In the genomic region with DNA sequence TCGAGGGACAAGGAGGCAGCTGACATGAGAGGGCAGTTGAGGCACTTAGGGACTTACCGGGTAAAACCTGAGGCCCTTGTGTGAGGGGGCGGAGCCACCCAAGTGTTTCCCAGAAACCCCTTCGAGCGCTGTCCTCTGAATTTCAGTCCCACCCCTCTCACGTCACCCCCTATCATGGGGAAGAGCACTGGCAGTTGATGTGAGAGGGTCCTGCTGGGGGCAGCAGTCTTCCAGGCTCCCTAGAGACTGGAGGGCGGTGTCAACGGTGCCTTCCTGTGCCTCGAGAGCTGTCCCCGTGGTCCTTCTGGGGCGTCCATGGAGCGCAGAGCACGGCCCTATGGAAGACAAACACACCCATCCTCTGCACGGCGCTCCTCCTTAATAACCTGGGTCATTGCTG, we compare ENCODE assay signal across 8 mouse cellular contexts. TPM values are rescaled to one million over a fixed set of nuclear protein-coding genes. Genes with fewer than 3 reads are reported as not detected.
DNase-seq lines count a peak whose midpoint lies in the region; ATAC-seq and TF ChIP-seq lines count a peak whose summit lies in the region.
"Had no signal": no experiment of that assay in that cellular context is flagged by ENCODE, and none has a peak within 500 bp of the region (broad histone marks: within the 10 kb centered on the region; RNA-seq: fewer than 3 reads in every experiment).

No protein-coding gene starts in this region.

- peaks cover 57% of the 10 kb centered on the region for H3K4me1 ChIP-seq in E14TG2a.4 (replicated peaks; ENCODE audit: low read depth, low read length)
- peaks cover 55% of the 10 kb centered on the region for H3K4me1 ChIP-seq in embryonic facial prominence, embryonic 15.5 days
- H3K4me1 ChIP-seq in intestine, postnatal 0 days (replicated peaks; ENCODE audit: control insufficient read depth, insufficient read depth, low read length): peaks cover 29% of the 10 kb centered on the region

- no peaks in the 10 kb centered on the region for H3K9me3 ChIP-seq in E14TG2a.4 (ENCODE audit: low read length)
- H3K9me3 ChIP-seq in embryonic facial prominence, embryonic 15.5 days (replicated peaks): no peaks in the 10 kb centered on the region
- no peaks in the 10 kb centered on the region for H3K9me3 ChIP-seq in intestine, postnatal 0 days (ENCODE audit: control insufficient read depth)

- H3K4me3 ChIP-seq in E14TG2a.4 (replicated peaks; ENCODE audit: low read length): peak overlapping the region; percentile 73
- peak overlapping the region; percentile 49 for H3K4me3 ChIP-seq in embryonic facial prominence, embryonic 15.5 days (replicated peaks)
- peak overlapping the region; percentile 26 for H3K4me3 ChIP-seq in intestine, postnatal 0 days (ENCODE audit: low read depth, low read length)

- H3K27me3 ChIP-seq in E14TG2a.4 (ENCODE audit: insufficient read depth, low read length): peaks cover 88% of the 10 kb centered on the region
- peaks cover 45% of the 10 kb centered on the region for H3K27me3 ChIP-seq in embryonic facial prominence, embryonic 15.5 days
- peaks cover 25% of the 10 kb centered on the region for H3K27me3 ChIP-seq in intestine, postnatal 0 days (replicated peaks; ENCODE audit: control insufficient read depth, insufficient read depth, low read length)

- peak overlapping the region; percentile 4; the same call in 1 of the 2 replicates for H3K27ac ChIP-seq in embryonic facial prominence, embryonic 15.5 days (replicated peaks)
- H3K27ac ChIP-seq in intestine, postnatal 0 days (ENCODE audit: low read depth, low read length): no peak overlapping the region

- H3K36me3 ChIP-seq in E14TG2a.4 (ENCODE audit: insufficient read depth, low read length): no peaks in the 10 kb centered on the region
- H3K36me3 ChIP-seq in embryonic facial prominence, embryonic 15.5 days: no peaks in the 10 kb centered on the region
- H3K36me3 ChIP-seq in intestine, postnatal 0 days (ENCODE audit: control insufficient read depth, insufficient read depth): no peaks in the 10 kb centered on the region

- ATAC-seq in embryonic facial prominence, embryonic 15.5 days (ENCODE audit: insufficient number of reproducible peaks, low FRiP score, low TSS enrichment, low read depth): peak; percentile 26; the same call in 1 of the 2 replicates
- no peak for ATAC-seq in intestine, postnatal 0 days
- ATAC-seq in megakaryocyte-erythroid progenitor cell, adult 5-6 weeks (replicated peaks; ENCODE audit: low FRiP score, low TSS enrichment, poor library complexity, severe bottlenecking): peak; percentile 48

- no peak overlapping the region for H3K9ac ChIP-seq in embryonic facial prominence, embryonic 15.5 days
- 0 out of 2 replicates have a peak overlapping the region, but pooled peaks have one; percentile 7 for H3K9ac ChIP-seq in intestine, postnatal 0 days (ENCODE audit: low read depth, low read length)

- TF ChIP-seq CTCF in E14TG2a.4 (conservative IDR thresholded peaks at IDR 0.05; ENCODE audit: low read length): no peak
- peak; percentile 16; the same call in 1 of the 2 replicates for TF ChIP-seq CTCF in intestine, postnatal 0 days (IDR thresholded peaks at IDR 0.05; ENCODE audit: low read depth)

- under 1% methylated on average over 15 of the region's 15 CpGs for WGBS in embryonic facial prominence, embryonic 15.5 days
- 1% methylated on average over 15 of the region's 15 CpGs for WGBS in intestine, postnatal 0 days

- DNase-seq in CD4-positive helper T cell, adult 2 months (ENCODE audit: low read depth, low spot score): peak; percentile 66
- peak; percentile 35 for DNase-seq in thymus, postnatal 25 days
- no peak for DNase-seq in layer of hippocampus, postnatal 36 days

- peak overlapping the region; percentile 88 for H3K4me2 ChIP-seq in embryonic facial prominence, embryonic 15.5 days (replicated peaks)
- peak overlapping the region; percentile 70 for H3K4me2 ChIP-seq in intestine, postnatal 0 days (replicated peaks; ENCODE audit: low read depth)

RNA-seq across cellular contexts. Expression of a gene that starts 12.4 kb away (rescaled TPM):
- polyA plus RNA-seq in embryonic facial prominence, embryonic 15.5 days (2015; fragmentation: Nextera tagmentation; extraction: Ambion mirVana): 0.38 and 0.61 TPM in 2 replicates
- polyA plus RNA-seq in intestine, postnatal 0 days (2015; fragmentation: Nextera tagmentation; extraction: Ambion mirVana): 0.17 and 0.24 TPM in 2 replicates
- not detected in 2 replicates for total RNA-seq in megakaryocyte-erythroid progenitor cell, adult 5-6 weeks (2014; fragmentation: Nextera tagmentation)
- total RNA-seq in megakaryocyte-erythroid progenitor cell, adult 5-6 weeks (2017): not detected in 2 replicates
- 100 to 1,000 TPM; 296 to 327 TPM for total RNA-seq in layer of hippocampus, postnatal 36 days (2021)

RNA-seq across cellular contexts. Expression of a gene that starts 16.8 kb away (rescaled TPM):
- polyA plus RNA-seq in embryonic facial prominence, embryonic 15.5 days (2015; fragmentation: Nextera tagmentation; extraction: Ambion mirVana): 41.9 and 57.3 TPM in 2 replicates
- 9.2 and 9.5 TPM in 2 replicates for polyA plus RNA-seq in intestine, postnatal 0 days (2015; fragmentation: Nextera tagmentation; extraction: Ambion mirVana)
- not detected in 2 replicates for total RNA-seq in megakaryocyte-erythroid progenitor cell, adult 5-6 weeks (2014; fragmentation: Nextera tagmentation)
- total RNA-seq in megakaryocyte-erythroid progenitor cell, adult 5-6 weeks (2017): 0.84 TPM in 1 of 2 replicates, not detected in the other
- total RNA-seq in layer of hippocampus, postnatal 36 days (2021): 1 to 10 TPM; 4.0 to 5.4 TPM

RNA-seq across cellular contexts. Expression of a gene that starts 39.2 kb away (rescaled TPM):
- polyA plus RNA-seq in embryonic facial prominence, embryonic 15.5 days (2015; fragmentation: Nextera tagmentation; extraction: Ambion mirVana): 200 and 206 TPM in 2 replicates
- polyA plus RNA-seq in intestine, postnatal 0 days (2015; fragmentation: Nextera tagmentation; extraction: Ambion mirVana): 0.81 and 1.9 TPM in 2 replicates
- 2.8 TPM in 1 of 2 replicates, not detected in the other for total RNA-seq in megakaryocyte-erythroid progenitor cell, adult 5-6 weeks (2014; fragmentation: Nextera tagmentation)
- 1.2 TPM in 1 of 2 replicates, not detected in the other for total RNA-seq in megakaryocyte-erythroid progenitor cell, adult 5-6 weeks (2017)
- total RNA-seq in layer of hippocampus, postnatal 36 days (2021): 1 to 10 TPM; 1.3 to 3.5 TPM
- polyA plus RNA-seq: large intestine, adult 2 months had no signal

RNA-seq across cellular contexts. Expression of a gene that starts 39.8 kb away (rescaled TPM):
- 0.31 and 0.35 TPM in 2 replicates for polyA plus RNA-seq in embryonic facial prominence, embryonic 15.5 days (2015; fragmentation: Nextera tagmentation; extraction: Ambion mirVana)
- polyA plus RNA-seq in intestine, postnatal 0 days (2015; fragmentation: Nextera tagmentation; extraction: Ambion mirVana): not detected in 2 replicates
- not detected in 2 replicates for total RNA-seq in megakaryocyte-erythroid progenitor cell, adult 5-6 weeks (2014; fragmentation: Nextera tagmentation)
- not detected in 2 replicates for total RNA-seq in megakaryocyte-erythroid progenitor cell, adult 5-6 weeks (2017)
- 10 to 100 TPM; 14.9 to 18.0 TPM for total RNA-seq in layer of hippocampus, postnatal 36 days (2021)
- polyA plus RNA-seq: large intestine, adult 2 months had no signal

RNA-seq across cellular contexts. Expression of a gene that starts 55.3 kb away (rescaled TPM):
- 28.5 and 35.8 TPM in 2 replicates for polyA plus RNA-seq in embryonic facial prominence, embryonic 15.5 days (2015; fragmentation: Nextera tagmentation; extraction: Ambion mirVana)
- polyA plus RNA-seq in intestine, postnatal 0 days (2015; fragmentation: Nextera tagmentation; extraction: Ambion mirVana): 13.6 and 16.8 TPM in 2 replicates
- 48.6 and 79.2 TPM in 2 replicates for total RNA-seq in megakaryocyte-erythroid progenitor cell, adult 5-6 weeks (2014; fragmentation: Nextera tagmentation)
- total RNA-seq in megakaryocyte-erythroid progenitor cell, adult 5-6 weeks (2017): 81.0 and 81.9 TPM in 2 replicates
- total RNA-seq in layer of hippocampus, postnatal 36 days (2021): 10 to 100 TPM; 14.5 to 17.8 TPM

Comparison
In these comparisons a context has a peak if more than half of its experiments do, and no peak if none do; other contexts are left out.
1. DNase-seq: peak in CD4-positive helper T cell, adult 2 months (single experiment) and thymus, postnatal 25 days (single experiment); none in layer of hippocampus, postnatal 36 days (0 of 2).
2. RNA of a gene that starts 12.4 kb away (total RNA-seq): 296 to 327 TPM in layer of hippocampus, postnatal 36 days; not detected in megakaryocyte-erythroid progenitor cell, adult 5-6 weeks; every median in the first group is over 100 times any median in the second.
3. Peak in every context shown above with its lines, with median percentiles within 50 percentile points of each other: H3K4me3 ChIP-seq.